Comparison of ENCODE assay signal across 21 mouse cellular contexts in the genomic region with DNA sequence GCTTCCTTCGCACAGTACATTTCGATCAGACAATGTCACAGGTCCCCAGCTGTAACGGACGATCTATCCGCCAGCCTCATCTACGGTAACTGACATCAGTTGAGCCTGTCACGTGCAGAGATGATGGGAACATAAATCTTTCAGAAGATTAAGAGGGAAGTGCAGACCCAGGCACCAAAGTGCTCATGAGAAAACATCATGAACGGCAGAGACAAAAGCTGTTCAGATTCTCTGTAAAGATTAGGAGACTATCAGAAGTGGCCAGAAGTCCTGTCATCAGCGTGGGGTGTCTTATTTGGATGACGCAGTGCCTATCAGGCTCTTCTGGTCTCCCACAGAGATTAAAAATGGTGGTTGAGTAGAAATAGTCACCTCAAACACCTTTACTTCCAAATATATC.
DNase-seq lines count a peak whose midpoint lies in the region; ATAC-seq and TF ChIP-seq lines count a peak whose summit lies in the region.
"Had no signal": no experiment of that assay in that cellular context is flagged by ENCODE, and none has a peak within 500 bp of the region (broad histone marks: within the 10 kb centered on the region; RNA-seq: fewer than 3 reads in every experiment).

No protein-coding gene starts in this region.

- no peak overlapping the region for H3K9ac ChIP-seq in MEL (ENCODE audit: control insufficient read depth, low read depth, low read length, poor library complexity, severe bottlenecking)
- no peak overlapping the region for H3K9ac ChIP-seq in liver, embryonic 12.5 days
- H3K9ac ChIP-seq in kidney, embryonic 14.5 days (ENCODE audit: low read depth, low read length): no peak overlapping the region
- H3K9ac ChIP-seq in stomach, postnatal 0 days (ENCODE audit: low read length): no peak overlapping the region
- H3K9ac ChIP-seq: embryonic facial prominence, embryonic 12.5 days; forebrain, embryonic 12.5 days; heart, embryonic 15.5 days; intestine, embryonic 15.5 days; midbrain, embryonic 12.5 days had no signal

- peak overlapping the region; percentile 31 for H3K4me2 ChIP-seq in liver, embryonic 12.5 days
- no peak overlapping the region for H3K4me2 ChIP-seq in kidney, embryonic 14.5 days (replicated peaks; ENCODE audit: low read depth, low read length)
- no peak overlapping the region for H3K4me2 ChIP-seq in stomach, postnatal 0 days (replicated peaks; ENCODE audit: low read depth)
- H3K4me2 ChIP-seq: embryonic facial prominence, embryonic 12.5 days; forebrain, embryonic 12.5 days; heart, embryonic 15.5 days; intestine, embryonic 15.5 days; midbrain, embryonic 12.5 days had no signal

- H3K4me1 ChIP-seq in G1E (ENCODE audit: insufficient read depth, low read depth, low read length): peaks cover 86% of the 10 kb centered on the region
- peaks cover 16 to 41% of the 10 kb centered on the region in 2 experiments for H3K4me1 ChIP-seq in MEL (ENCODE audit: control insufficient read depth in 1 of 2, insufficient read depth in 2 of 2, low read length in 2 of 2)
- peaks cover 49% of the 10 kb centered on the region for H3K4me1 ChIP-seq in liver, embryonic 12.5 days
- H3K4me1 ChIP-seq in kidney, embryonic 14.5 days (ENCODE audit: control insufficient read depth, insufficient read depth, low read length): no peaks in the 10 kb centered on the region
- H3K4me1 ChIP-seq in forebrain, embryonic 10.5 days: no peaks in the 10 kb centered on the region
- H3K4me1 ChIP-seq in stomach, postnatal 0 days (replicated peaks; ENCODE audit: control insufficient read depth, insufficient read depth): no peaks in the 10 kb centered on the region
- H3K4me1 ChIP-seq: embryonic facial prominence, embryonic 12.5 days; forebrain, embryonic 12.5 days; heart, embryonic 15.5 days; midbrain, embryonic 12.5 days had no signal

- H3K4me3 ChIP-seq in G1E (ENCODE audit: low read depth, low read length) (peak overlapping the region; percentile 49; the same call in 1 of the 2 replicates), MEL (ENCODE audit: control insufficient read depth in 1 of 2, insufficient read depth in 1 of 2, low read depth in 2 of 2, low read length in 2 of 2) (peak overlapping the region in 1 of 2 experiments; percentile 4; a peak in 2 of 4 replicates)
- no peak overlapping the region for H3K4me3 ChIP-seq in liver, embryonic 12.5 days
- H3K4me3 ChIP-seq in kidney, embryonic 14.5 days (ENCODE audit: low read length): no peak overlapping the region
- no peak overlapping the region for H3K4me3 ChIP-seq in forebrain, embryonic 10.5 days
- no peak overlapping the region for H3K4me3 ChIP-seq in stomach, postnatal 0 days (ENCODE audit: low read depth, low read length)
- H3K4me3 ChIP-seq: embryonic facial prominence, embryonic 12.5 days; forebrain, embryonic 12.5 days; heart, adult 2 months; heart, embryonic 15.5 days; intestine, embryonic 15.5 days; midbrain, embryonic 12.5 days had no signal

- no peaks in the 10 kb centered on the region for H3K36me3 ChIP-seq in G1E (replicated peaks)
- H3K36me3 ChIP-seq in MEL (ENCODE audit: control insufficient read depth in 1 of 2, insufficient read depth in 2 of 2, low read length in 2 of 2): peaks cover 0 to 36% of the 10 kb centered on the region in 2 experiments; a peak in 2 of 4 replicates
- H3K36me3 ChIP-seq in liver, embryonic 12.5 days: no peaks in the 10 kb centered on the region
- H3K36me3 ChIP-seq in kidney, embryonic 14.5 days (ENCODE audit: control insufficient read depth, insufficient read depth, low read length): no peaks in the 10 kb centered on the region
- H3K36me3 ChIP-seq in forebrain, embryonic 10.5 days (replicated peaks): no peaks in the 10 kb centered on the region
- no peaks in the 10 kb centered on the region for H3K36me3 ChIP-seq in stomach, postnatal 0 days (ENCODE audit: control insufficient read depth, insufficient read depth, low read length)
- H3K36me3 ChIP-seq: embryonic facial prominence, embryonic 12.5 days; forebrain, embryonic 12.5 days; heart, embryonic 15.5 days; intestine, embryonic 15.5 days; midbrain, embryonic 12.5 days had no signal

- TF ChIP-seq CTCF in G1E (IDR thresholded peaks at IDR 0.05; ENCODE audit: low read depth, low read length) (no peak), MEL (IDR thresholded peaks at IDR 0.05 in 2 of 3, conservative IDR thresholded peaks at IDR 0.05 in 1 of 3; ENCODE audit: control insufficient read depth in 1 of 3, insufficient read depth in 1 of 3, low read depth in 2 of 3, low read length in 3 of 3, poor library complexity in 1 of 3, severe bottlenecking in 1 of 3) (no peak)
- TF ChIP-seq CTCF in stomach, postnatal 0 days (IDR thresholded peaks at IDR 0.05; ENCODE audit: low read depth): no peak

- no peak for TF ChIP-seq RAD21 in MEL (IDR thresholded peaks at IDR 0.05; ENCODE audit: low read depth, low read length)

- H3K79me2 ChIP-seq in MEL (ENCODE audit: control insufficient read depth, insufficient read depth, low read length, poor library complexity): no peaks in the 10 kb centered on the region

- peak; percentile 38 for DNase-seq in G1E (ENCODE audit: low spot score)
- peak; percentile 56 for DNase-seq in MEL (ENCODE audit: low read depth, low spot score)
- DNase-seq in forebrain, embryonic 10.5 days (ENCODE audit: extremely low spot score, low spot score): no peak
- DNase-seq in stomach, postnatal 0 days (ENCODE audit: low spot score): no peak
- DNase-seq: adrenal gland, postnatal 10 days; cerebellum, adult 18-20 months; cerebellum, postnatal 14 days; gastrocnemius, postnatal 25 days; heart, adult 2 months; heart, postnatal 36 days; kidney, adult 8-10 months; kidney, postnatal 36 days had no signal

- WGBS in liver, embryonic 12.5 days (ENCODE audit: insufficient replicate concordance): 19% methylated on average over 10 of the region's 10 CpGs
- 68% methylated on average over 10 of the region's 10 CpGs for WGBS in kidney, embryonic 14.5 days
- WGBS in forebrain, embryonic 10.5 days: 85% methylated on average over 10 of the region's 10 CpGs
- WGBS in stomach, postnatal 0 days: 71% methylated on average over 10 of the region's 10 CpGs

- ATAC-seq in G1E (ENCODE audit: extremely low read depth, insufficient number of reproducible peaks, low FRiP score, poor library complexity, severe bottlenecking): peak; percentile 83
- ATAC-seq in liver, embryonic 12.5 days: peak; percentile 56
- peak; percentile 51 for ATAC-seq in megakaryocyte progenitor cell, adult 5-6 weeks (replicated peaks; ENCODE audit: poor library complexity)
- no peak for ATAC-seq in kidney, embryonic 14.5 days (ENCODE audit: low FRiP score, low TSS enrichment)
- no peak for ATAC-seq in stomach, postnatal 0 days (ENCODE audit: low FRiP score, low TSS enrichment)
- ATAC-seq: hindbrain, embryonic 16.5 days; intestine, embryonic 15.5 days had no signal

- no peaks in the 10 kb centered on the region for H3K9me3 ChIP-seq in G1E (replicated peaks)
- no peaks in the 10 kb centered on the region for H3K9me3 ChIP-seq in MEL (replicated peaks; ENCODE audit: insufficient read depth, low read length)
- no peaks in the 10 kb centered on the region for H3K9me3 ChIP-seq in liver, embryonic 12.5 days (replicated peaks)
- no peaks in the 10 kb centered on the region for H3K9me3 ChIP-seq in kidney, embryonic 14.5 days (ENCODE audit: control insufficient read depth, low read length)
- H3K9me3 ChIP-seq in forebrain, embryonic 10.5 days: no peaks in the 10 kb centered on the region
- H3K9me3 ChIP-seq in stomach, postnatal 0 days (ENCODE audit: control insufficient read depth, low read length): no peaks in the 10 kb centered on the region
- H3K9me3 ChIP-seq: embryonic facial prominence, embryonic 12.5 days; forebrain, embryonic 12.5 days; heart, embryonic 15.5 days; intestine, embryonic 15.5 days; midbrain, embryonic 12.5 days had no signal

- peak overlapping the region; percentile 68 for H3K27ac ChIP-seq in MEL (ENCODE audit: control insufficient read depth, low read depth, low read length)
- H3K27ac ChIP-seq in liver, embryonic 12.5 days: no peak overlapping the region
- no peak overlapping the region for H3K27ac ChIP-seq in kidney, embryonic 14.5 days (ENCODE audit: low read depth, low read length)
- no peak overlapping the region for H3K27ac ChIP-seq in forebrain, embryonic 10.5 days
- H3K27ac ChIP-seq in stomach, postnatal 0 days (replicated peaks): no peak overlapping the region
- H3K27ac ChIP-seq: embryonic facial prominence, embryonic 12.5 days; forebrain, embryonic 12.5 days; heart, adult 2 months; heart, embryonic 15.5 days; intestine, embryonic 15.5 days; midbrain, embryonic 12.5 days had no signal

- TF ChIP-seq EP300 in MEL (IDR thresholded peaks at IDR 0.05; ENCODE audit: low read depth in 1 of 2, low read length in 2 of 2): peak; percentile 86 to 94
- no peak for TF ChIP-seq EP300 in stomach, postnatal 0 days (optimal IDR thresholded peaks at IDR 0.05)

- TF ChIP-seq POLR2A in MEL (IDR thresholded peaks at IDR 0.05; ENCODE audit: control insufficient read depth in 1 of 2, insufficient read depth in 1 of 2, low read depth in 1 of 2, low read length in 2 of 2, poor library complexity in 1 of 2): no peak

- H3K27me3 ChIP-seq in G1E (ENCODE audit: insufficient read depth, low read length): peaks cover 2% of the 10 kb centered on the region; the same call in 1 of the 2 replicates
- no peaks in the 10 kb centered on the region for H3K27me3 ChIP-seq in MEL (ENCODE audit: control insufficient read depth in 1 of 2, insufficient read depth in 2 of 2, low read length in 2 of 2)
- no peaks in the 10 kb centered on the region for H3K27me3 ChIP-seq in liver, embryonic 12.5 days (replicated peaks)
- H3K27me3 ChIP-seq in kidney, embryonic 14.5 days (ENCODE audit: control insufficient read depth, insufficient read depth, low read length): no peaks in the 10 kb centered on the region
- no peaks in the 10 kb centered on the region for H3K27me3 ChIP-seq in forebrain, embryonic 10.5 days (ENCODE audit: poor library complexity, severe bottlenecking)
- H3K27me3 ChIP-seq in stomach, postnatal 0 days (ENCODE audit: control insufficient read depth, insufficient read depth, low read length): no peaks in the 10 kb centered on the region
- H3K27me3 ChIP-seq: embryonic facial prominence, embryonic 12.5 days; heart, embryonic 15.5 days; intestine, embryonic 15.5 days; midbrain, embryonic 12.5 days had no signal

TF ChIP-seq in MEL, 35 proteins besides CTCF, POLR2A, EP300 and RAD21 (continues in another document):
- TF ChIP-seq CHD2 (IDR thresholded peaks at IDR 0.05; ENCODE audit: low read length) (no peak), MYB (IDR thresholded peaks at IDR 0.05; ENCODE audit: low read depth, low read length) (peak; percentile 80), BHLHE40 (IDR thresholded peaks at IDR 0.05; ENCODE audit: borderline replicate concordance, low read depth, low read length) (peak; percentile 99), ETS1 (IDR thresholded peaks at IDR 0.05; ENCODE audit: low read depth, low read length) (peak; percentile 91), MXI1 (IDR thresholded peaks at IDR 0.05; ENCODE audit: low read depth, low read length) (peak; percentile 55; the same call in 1 of the 2 replicates), USF1 (IDR thresholded peaks at IDR 0.05; ENCODE audit: low read depth, low read length) (peak; percentile 92), ZMIZ1 (IDR thresholded peaks at IDR 0.05; ENCODE audit: low read depth, low read length) (no peak), MAZ (IDR thresholded peaks at IDR 0.05; ENCODE audit: low read depth, low read length) (no peak)

Comparison
In these comparisons a context has a peak if more than half of its experiments do, and no peak if none do; other contexts are left out.
1. ATAC-seq: peak in G1E (single experiment), liver, embryonic 12.5 days (single experiment) and megakaryocyte progenitor cell, adult 5-6 weeks (single experiment); none in kidney, embryonic 14.5 days (single experiment) and stomach, postnatal 0 days (single experiment).
2. DNase-seq: peak in G1E (single experiment) and MEL (single experiment); none in forebrain, embryonic 10.5 days (single experiment) and stomach, postnatal 0 days (single experiment).